Mouse (Mus musculus): ENCODE measurements at regions not wholly inside any gene's neighbourhood (a gene's known extent, or its start where the extent isn't known, plus 50 kb on each side); places are given as distances from the start of the nearest gene placed in this dataset.

DNA sequence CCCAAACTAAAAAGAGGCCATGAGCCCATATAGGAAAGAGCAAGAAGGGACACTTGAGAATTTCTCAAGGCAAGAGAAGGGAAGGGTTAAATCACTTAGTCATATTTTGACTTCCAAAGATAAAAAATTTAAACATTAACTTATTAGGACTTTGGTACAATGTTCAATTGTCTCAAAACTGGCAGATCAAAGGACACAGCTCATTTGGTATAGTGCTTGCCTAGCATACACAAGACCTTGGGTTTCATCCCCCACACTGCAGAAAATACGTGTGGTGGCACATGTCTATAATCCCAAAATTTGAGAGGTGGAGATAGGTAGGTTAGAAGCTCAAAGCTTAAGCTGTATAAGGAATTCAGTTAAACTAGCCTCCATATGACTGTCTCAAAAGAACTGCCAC lies 658.4 kb upstream of the Pfkp start:
- DNase-seq (ENCODE audit: low spot score in 2 of 2) = no peak

DNA sequence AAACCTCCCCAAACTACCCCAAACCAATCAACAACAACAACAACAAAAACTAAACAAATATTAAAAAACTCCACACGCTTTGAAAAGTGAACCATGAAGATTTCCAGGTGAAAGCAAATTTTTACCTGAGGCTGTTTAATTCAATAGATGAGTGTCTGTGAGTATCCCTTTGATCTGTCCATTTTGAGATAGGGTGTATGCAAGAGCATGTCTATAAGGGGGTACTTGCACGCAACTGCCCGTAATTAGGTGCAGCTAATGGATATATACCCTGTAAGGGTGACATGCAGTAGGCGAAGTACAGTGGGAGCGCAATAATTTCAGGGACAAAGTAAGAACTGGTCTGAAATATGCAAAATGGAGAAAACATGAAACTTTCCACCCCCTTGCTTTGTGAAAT lies 658.8 kb upstream of the Pfkp start:
- no peak for DNase-seq (ENCODE audit: low spot score in 2 of 2)

- no peak for DNase-seq (ENCODE audit: low spot score in 2 of 2)
Measured at GRCm38 (mm10) chr13:7313474-7313873, 664.9 kb upstream of the Pfkp start.

- no peak for DNase-seq (ENCODE audit: low spot score in 2 of 2)
Measured at GRCm38 (mm10) chr13:7330151-7330550, 681.6 kb upstream of the Pfkp start.

- no peak for DNase-seq (ENCODE audit: low spot score in 2 of 2)
Measured at GRCm38 (mm10) chr13:7345760-7346159, 697.2 kb upstream of the Pfkp start.

- DNase-seq (ENCODE audit: low spot score in 2 of 2) = no peak
Measured at GRCm38 (mm10) chr13:7348431-7348830, 699.9 kb upstream of the Pfkp start.

DNA sequence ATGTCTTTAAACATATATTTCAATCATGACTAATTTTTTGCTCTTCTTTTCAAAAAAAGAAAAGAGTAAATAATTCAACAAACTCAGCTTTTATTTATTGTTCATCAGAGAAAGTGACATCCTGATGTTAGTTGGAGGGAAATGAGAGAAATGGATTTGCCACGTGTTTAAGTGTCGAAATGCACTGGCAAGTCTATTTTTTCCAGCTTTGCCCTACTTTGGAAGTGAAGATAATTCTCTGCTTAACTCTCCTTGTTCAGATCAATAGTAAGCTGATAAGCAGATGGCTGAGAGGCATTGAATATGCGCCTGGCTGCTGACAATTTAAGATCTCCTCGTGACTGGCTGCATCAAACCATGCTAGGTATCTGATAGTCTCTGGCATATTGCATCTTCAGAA lies 704.4 kb upstream of the Pfkp start:
- DNase-seq (ENCODE audit: low spot score in 2 of 2) = no peak

DNA sequence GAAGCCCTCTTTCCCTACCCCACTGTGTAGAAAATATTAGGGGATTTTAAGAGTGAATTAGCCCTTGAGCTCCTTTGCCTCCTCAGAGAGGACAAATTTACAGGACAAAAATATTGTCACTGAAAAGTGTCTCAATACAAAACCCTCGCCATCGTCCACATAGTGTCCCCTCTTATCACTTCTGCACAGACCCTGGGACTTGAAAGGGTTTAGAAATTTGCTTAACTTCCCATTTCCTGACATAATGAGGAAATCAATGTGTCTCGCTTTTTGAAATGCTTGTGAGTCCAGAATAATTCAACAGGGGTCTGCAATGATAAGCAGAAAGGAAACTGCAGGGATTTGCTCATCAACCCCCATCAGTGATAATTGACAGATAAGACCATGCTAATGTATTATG lies 708.5 kb upstream of the Pfkp start:
- no peak for DNase-seq (ENCODE audit: low spot score in 2 of 2)

DNA sequence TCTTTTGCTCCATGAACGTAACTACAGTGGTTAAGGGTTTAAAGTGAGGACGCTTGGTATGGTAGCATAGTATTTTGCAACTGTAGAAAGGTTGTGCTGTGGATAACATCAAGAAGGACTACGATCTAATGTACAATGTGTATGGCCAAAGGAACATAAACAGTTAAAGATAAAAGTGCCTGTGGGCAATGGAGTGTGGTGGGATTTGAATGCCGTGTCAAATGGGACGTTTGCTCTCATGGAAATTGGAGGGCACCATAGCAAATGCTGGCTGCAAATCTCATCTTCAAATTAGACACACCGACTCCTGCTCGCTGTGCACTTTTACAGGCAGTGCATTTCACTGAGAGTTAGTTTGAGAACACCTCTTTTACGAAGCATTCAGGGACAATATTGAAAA lies 725.0 kb upstream of the Pfkp start:
- no peak for DNase-seq (ENCODE audit: low spot score in 2 of 2)

DNA sequence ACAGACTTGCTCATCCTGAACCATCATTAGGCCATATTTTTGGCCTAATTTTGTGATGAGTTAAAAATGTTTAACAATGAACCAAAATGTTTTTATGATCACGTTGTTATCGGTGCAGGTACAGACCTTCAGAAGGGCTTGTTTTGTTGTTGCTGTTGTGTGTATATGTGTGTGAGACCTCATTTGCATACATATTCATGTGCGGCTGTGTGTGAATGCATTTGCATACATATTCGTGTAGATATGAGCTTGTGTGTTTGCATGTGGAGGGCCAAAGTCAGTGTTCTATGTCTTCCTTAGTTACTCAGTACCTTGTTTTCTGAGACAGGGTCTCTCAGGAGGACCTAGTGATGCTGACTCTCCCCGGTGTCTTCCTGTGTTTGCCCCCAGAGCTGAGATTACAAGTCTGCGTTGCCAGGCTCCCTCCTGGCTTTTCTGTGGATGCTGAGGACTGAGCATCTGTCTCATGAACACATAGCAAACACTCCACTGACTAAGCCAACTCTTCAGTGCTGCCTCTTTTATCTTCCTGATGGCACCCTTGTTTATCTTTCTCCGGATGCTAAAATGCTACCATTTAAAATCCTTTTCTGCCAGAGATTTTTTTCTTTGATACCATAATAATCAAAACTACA lies 726.5 kb upstream of the Pfkp start:
- DNase-seq (ENCODE audit: low spot score in 2 of 2) = peak in 1 of 2 experiments; percentile 18

DNA sequence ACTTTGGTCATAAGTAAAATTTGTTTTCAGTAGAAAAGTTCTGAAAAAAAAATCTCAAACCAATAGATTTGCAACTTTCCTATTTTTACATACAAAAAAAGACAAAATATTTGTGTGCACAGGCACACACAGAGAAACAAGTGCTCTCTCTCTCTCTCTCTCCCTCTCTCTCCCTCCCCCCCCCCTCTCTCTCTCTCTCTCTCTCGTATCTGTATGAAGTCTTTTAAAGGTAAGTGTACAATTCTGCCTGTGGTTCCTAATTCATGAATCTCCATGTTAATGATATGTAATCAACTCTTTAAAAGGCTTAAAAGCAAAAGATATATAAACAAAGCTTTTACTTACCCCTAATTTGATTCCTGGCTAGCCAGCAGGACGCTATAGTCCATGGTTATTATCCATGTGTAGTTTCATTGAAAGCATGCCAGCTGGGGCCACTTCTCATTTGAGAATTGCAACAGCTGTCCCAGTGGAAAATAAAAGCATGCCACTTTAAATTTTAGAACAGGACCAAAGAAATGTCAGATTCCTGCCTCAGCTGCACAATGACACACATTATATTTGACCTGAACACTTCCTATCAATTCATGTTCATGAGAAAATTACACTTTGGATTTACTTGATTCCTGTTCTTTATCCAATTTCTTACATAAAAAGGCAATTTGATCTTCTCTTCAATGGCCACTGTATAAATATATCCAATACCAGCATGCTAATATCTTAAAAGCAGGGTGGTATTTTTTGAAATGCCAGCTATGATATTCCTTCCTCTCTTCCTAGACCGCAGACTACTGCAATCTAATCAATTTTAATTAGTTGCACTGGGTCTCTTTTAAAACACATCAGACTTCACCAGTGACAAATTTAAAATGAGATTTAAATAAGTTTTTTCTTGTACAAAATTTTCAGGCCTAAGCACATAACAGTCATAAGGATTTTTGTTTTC lies 766.0 kb upstream of the Pfkp start:
- DNase-seq (ENCODE audit: low spot score in 2 of 2) = no peak

DNA sequence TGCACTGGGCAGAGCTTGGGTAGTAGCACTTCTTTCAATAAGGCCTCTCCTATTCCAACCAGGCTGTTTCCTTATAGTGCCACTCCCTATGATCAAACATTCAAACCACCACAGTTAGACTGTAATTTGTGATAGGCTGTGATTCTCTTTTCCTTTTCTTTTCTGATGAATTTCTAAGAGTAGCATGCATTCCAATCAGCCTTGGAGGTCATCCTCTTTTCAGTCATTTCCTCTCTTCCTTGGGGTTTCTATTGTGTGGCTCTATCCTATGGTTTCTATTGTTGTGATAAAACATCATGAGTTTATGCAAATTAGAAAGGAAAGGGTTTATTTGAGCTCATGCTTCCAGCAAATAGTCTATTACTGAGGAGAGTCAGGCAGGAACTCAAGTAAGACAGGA lies 774.9 kb upstream of the Adarb2 start:
- DNase-seq (ENCODE audit: low spot score in 2 of 2) = no peak

DNA sequence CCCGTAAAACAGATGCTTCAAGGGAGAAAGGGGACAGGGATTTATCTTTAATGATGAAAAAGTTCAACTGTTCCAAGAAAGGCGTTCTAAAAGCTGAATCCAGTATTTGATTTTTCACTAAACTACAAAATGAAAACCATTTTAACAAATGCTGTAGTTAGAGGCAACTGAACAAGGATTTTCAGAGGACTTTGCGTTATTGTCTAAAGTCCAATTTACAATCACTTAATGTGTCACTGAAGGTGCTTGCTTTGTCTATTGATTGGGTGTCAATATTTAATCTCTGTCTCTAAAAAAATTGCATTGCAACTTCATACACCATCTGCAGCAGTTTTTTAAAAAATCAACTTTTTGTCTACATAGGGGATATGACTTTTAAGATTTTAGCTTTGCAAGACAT lies 773.4 kb upstream of the Adarb2 start:
- DNase-seq (ENCODE audit: low spot score in 2 of 2) = no peak

DNA sequence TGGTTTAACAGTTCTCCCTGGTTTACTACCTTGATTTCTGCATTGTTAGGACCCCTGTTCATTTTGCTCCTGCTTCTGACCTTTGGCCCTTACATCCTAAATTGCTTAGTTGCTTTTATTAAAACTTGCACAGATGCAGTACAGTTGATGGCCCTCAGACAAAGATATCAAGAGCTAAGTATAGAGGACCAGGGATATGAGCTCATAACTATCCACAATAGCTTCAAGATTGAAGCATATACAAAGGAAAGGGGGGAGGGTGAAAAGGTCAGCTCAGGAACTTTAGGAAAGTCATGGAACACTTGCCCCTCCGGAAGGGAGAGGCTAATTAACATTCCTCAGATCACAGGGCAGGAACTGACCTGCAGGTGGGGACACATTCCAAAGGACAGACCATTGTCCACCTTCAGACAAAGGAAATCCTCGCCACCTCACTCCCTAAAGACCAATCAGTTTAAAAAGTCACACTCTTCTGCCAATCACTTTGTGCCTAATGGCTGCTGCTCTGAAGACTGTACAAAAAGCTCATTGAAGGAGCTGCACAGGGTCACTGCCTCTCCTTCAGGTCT lies 751.1 kb upstream of the Adarb2 start:
- no peak for DNase-seq (ENCODE audit: low spot score in 2 of 2)

GRCm38 (mm10) chr13:7475661-7476060 lies 727.0 kb upstream of the Adarb2 start:
- no peak for DNase-seq (ENCODE audit: low spot score in 2 of 2)

DNA sequence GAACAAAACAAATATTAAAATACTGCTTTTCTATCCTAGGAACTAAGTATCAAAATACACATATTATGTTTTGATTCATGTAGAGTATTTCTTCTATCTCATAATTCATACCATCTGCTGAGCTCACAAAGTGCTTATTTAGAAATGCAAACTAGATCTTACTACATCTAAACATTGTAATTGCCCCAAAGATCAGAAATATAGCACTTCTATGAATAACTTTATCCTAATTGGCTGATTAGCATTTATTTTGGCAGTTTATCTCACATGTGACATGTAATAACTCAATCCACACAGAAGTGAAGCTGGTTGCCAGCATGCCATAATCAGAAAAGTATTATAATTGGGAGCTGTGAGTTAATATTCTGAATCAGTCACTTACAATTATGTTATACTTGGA lies 684.6 kb upstream of the Adarb2 start:
- DNase-seq (ENCODE audit: low spot score in 2 of 2) = no peak

- no peak for DNase-seq (ENCODE audit: low spot score in 2 of 2)
Measured at GRCm38 (mm10) chr13:7524436-7524835, 678.2 kb upstream of the Adarb2 start.

GRCm38 (mm10) chr13:7538856-7539255 lies 663.8 kb upstream of the Adarb2 start:
- DNase-seq (ENCODE audit: low spot score in 2 of 2) = no peak

- DNase-seq (ENCODE audit: low spot score in 2 of 2) = no peak
Measured at GRCm38 (mm10) chr13:7584022-7584421, 618.6 kb upstream of the Adarb2 start.

All from layer of hippocampus, adult 8-10 months (tissue).